Mouse (Mus musculus) megakaryocyte progenitor cell, adult 5-6 weeks (primary cell): ENCODE measurements around the gene Gm49384. TPM values are rescaled to one million over a fixed set of nuclear protein-coding genes. Genes with fewer than 3 reads are reported as not detected.

Source experiments
- ATAC-seq: replicated peaks from 2 replicates; pipeline ENCODE4 v1.8.0; 2016; ENCODE audit warnings: mild to moderate bottlenecking, moderate TSS enrichment, inconsistent platforms; ENCODE audit not compliant: poor library complexity
- total RNA-seq, 2 experiments: library from RNA; stranded (forward) in 1 of 2; stranded (reverse) in 1 of 2; fragments of 157-497, 149-512 nt in 1 of 2; fragments of 200-1000 nt in 1 of 2; gene quantifications; 2 replicates each; pipeline versions ENCODE4 v1.2.3 to v1.2.4; 2015 to 2017

Gene Gm49384
- total RNA-seq, 2 experiments from 2014 or later: 22.4 to 24.8 TPM

GRCm38 (mm10) chr12:69207926-69208325 lies 3.9 kb upstream of the Gm49384 start:
- no peak for ATAC-seq

GRCm38 (mm10) chr12:69207396-69207795 lies 3.3 kb upstream of the Gm49384 start:
- no peak for ATAC-seq

- no peak for ATAC-seq
Measured at GRCm38 (mm10) chr12:69198985-69199384, 5.1 kb downstream of the Gm49384 start.

GRCm38 (mm10) chr12:69198164-69198535 lies 5.9 kb downstream of the Gm49384 start, which contains the start of gene Dnaaf2:
TSS of gene Dnaaf2 (minus strand) at chr12:69198429.
- peak; percentile 35 for ATAC-seq

- ATAC-seq: peak; percentile 67
Measured at GRCm38 (mm10) chr12:69197378-69198163, 6.5 kb downstream of the Gm49384 start.

GRCm38 (mm10) chr12:69196444-69197377 lies 7.4 kb downstream of the Gm49384 start, which contains the start of gene Gm49383:
TSS of gene Gm49383 (minus strand) at chr12:69197104.
- ATAC-seq: peak; percentile 71

- ATAC-seq: no peak
Measured at GRCm38 (mm10) chr12:69192637-69193036, 11.4 kb downstream of the Gm49384 start.

GRCm38 (mm10) chr12:69191396-69191795 lies 12.7 kb downstream of the Gm49384 start:
- no peak for ATAC-seq

GRCm38 (mm10) chr12:69190522-69190921 lies 13.5 kb downstream of the Gm49384 start:
- ATAC-seq: peak; percentile 83

- ATAC-seq: no peak
Measured at GRCm38 (mm10) chr12:69190074-69190473, 14.0 kb downstream of the Gm49384 start.

- ATAC-seq: no peak
Measured at GRCm38 (mm10) chr12:69186811-69187471, 17.1 kb downstream of the Gm49384 start.

- no peak for ATAC-seq
Measured at GRCm38 (mm10) chr12:69185371-69185770, 18.7 kb downstream of the Gm49384 start.

- ATAC-seq: peak; percentile 33
Measured at GRCm38 (mm10) chr12:69184342-69185295, 19.4 kb downstream of the Gm49384 start.

GRCm38 (mm10) chr12:69183583-69184308 lies 20.3 kb downstream of the Gm49384 start, which contains the start of the genes Rpl36al and Mgat2:
TSS of gene Rpl36al (minus strand) at chr12:69184083.
TSS of gene Mgat2 (plus strand) at chr12:69184157.
- peak; percentile 87 for ATAC-seq

GRCm38 (mm10) chr12:69181800-69182199 lies 22.3 kb downstream of the Gm49384 start:
- ATAC-seq: no peak

- no peak for ATAC-seq
Measured at GRCm38 (mm10) chr12:69179371-69179770, 24.7 kb downstream of the Gm49384 start.

- no peak for ATAC-seq
Measured at GRCm38 (mm10) chr12:69177526-69177925, 26.5 kb downstream of the Gm49384 start.

- ATAC-seq: no peak
Measured at GRCm38 (mm10) chr12:69175975-69176374, 28.1 kb downstream of the Gm49384 start.

- ATAC-seq: peak; percentile 30
Measured at GRCm38 (mm10) chr12:69171307-69171706, 32.8 kb downstream of the Gm49384 start.
